ENCODE assay signal across 33 mouse cellular contexts in the genomic region with DNA sequence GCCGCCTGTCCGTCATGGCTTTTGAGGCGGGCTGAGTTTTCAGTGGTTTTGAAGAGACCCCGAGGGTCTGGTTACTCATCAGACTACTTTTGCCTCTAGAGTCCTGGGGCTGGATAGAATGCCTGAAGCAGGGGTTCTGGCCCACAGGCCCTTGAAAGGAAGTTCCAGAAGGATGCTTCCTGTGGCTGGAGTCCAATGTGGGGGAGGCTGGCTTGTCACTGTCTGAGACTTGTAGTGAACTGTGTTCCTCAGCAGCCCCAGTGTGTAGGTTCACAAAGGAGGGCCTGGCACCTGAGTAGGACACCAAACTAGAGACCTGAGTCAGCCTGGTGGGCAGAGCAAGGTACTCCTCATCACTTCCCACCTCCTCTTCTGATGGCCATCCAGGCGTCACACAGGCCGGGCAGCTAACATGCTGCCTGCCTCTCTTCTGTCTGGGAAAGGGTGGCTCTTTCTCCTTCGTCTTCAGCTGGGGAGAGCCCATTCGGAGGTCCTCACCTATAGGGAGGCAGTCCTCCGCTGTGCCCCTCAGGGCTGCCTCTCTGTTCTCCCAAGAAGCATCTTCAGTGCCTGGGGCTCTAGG. TPM values are rescaled to one million over a fixed set of nuclear protein-coding genes. Genes with fewer than 3 reads are reported as not detected.
DNase-seq lines count a peak whose midpoint lies in the region; ATAC-seq lines count a peak whose summit lies in the region.
"Had no signal": no experiment of that assay in that cellular context is flagged by ENCODE, and none has a peak within 500 bp of the region (broad histone marks: within the 10 kb centered on the region; RNA-seq: fewer than 3 reads in every experiment).

No protein-coding gene starts in this region.

- 89% methylated on average over 9 of the region's 9 CpGs for WGBS in heart, embryonic 10.5 days
- WGBS in heart, embryonic 12.5 days, result 93% methylated on average over 9 of the region's 9 CpGs
- WGBS in kidney, embryonic 14.5 days, result 95% methylated on average over 9 of the region's 9 CpGs

- H3K27ac ChIP-seq in heart, embryonic 10.5 days, result no peak overlapping the region
- H3K27ac ChIP-seq in heart, embryonic 12.5 days (ENCODE audit: poor library complexity, severe bottlenecking), result no peak overlapping the region
- no peak overlapping the region for H3K27ac ChIP-seq in kidney, embryonic 14.5 days (ENCODE audit: low read depth, low read length)
- peak overlapping the region; percentile 61; the same call in 1 of the 2 replicates for H3K27ac ChIP-seq in brown adipose tissue, adult 24 weeks (replicated peaks; ENCODE audit: low read depth, low read length)
- H3K27ac ChIP-seq: forebrain, embryonic 12.5 days; hindbrain, embryonic 10.5 days; hindbrain, embryonic 15.5 days; liver, embryonic 14.5 days; macrophage; neural tube, embryonic 15.5 days had no signal

- H3K9me3 ChIP-seq in heart, embryonic 10.5 days, result no peaks in the 10 kb centered on the region
- H3K9me3 ChIP-seq in heart, embryonic 12.5 days (replicated peaks), result no peaks in the 10 kb centered on the region
- H3K9me3 ChIP-seq in kidney, embryonic 14.5 days (ENCODE audit: control insufficient read depth, low read length), result no peaks in the 10 kb centered on the region
- H3K9me3 ChIP-seq: forebrain, embryonic 12.5 days; G1E; hindbrain, embryonic 10.5 days; hindbrain, embryonic 15.5 days; neural tube, embryonic 15.5 days had no signal

- H3K9ac ChIP-seq in heart, embryonic 12.5 days, result no peak overlapping the region
- H3K9ac ChIP-seq in kidney, embryonic 14.5 days (ENCODE audit: low read depth, low read length), result no peak overlapping the region
- H3K9ac ChIP-seq: forebrain, embryonic 12.5 days; forebrain, postnatal 0 days; hindbrain, embryonic 15.5 days; liver, embryonic 14.5 days; neural tube, embryonic 15.5 days had no signal

- H3K4me2 ChIP-seq in heart, embryonic 12.5 days, result no peak overlapping the region
- no peak overlapping the region for H3K4me2 ChIP-seq in kidney, embryonic 14.5 days (replicated peaks; ENCODE audit: low read depth, low read length)
- H3K4me2 ChIP-seq: forebrain, embryonic 12.5 days; hindbrain, embryonic 15.5 days; neural tube, embryonic 15.5 days had no signal

- no peak for ATAC-seq in heart, embryonic 12.5 days (ENCODE audit: insufficient number of reproducible peaks, low FRiP score)
- ATAC-seq in kidney, embryonic 14.5 days (ENCODE audit: low FRiP score, low TSS enrichment), result no peak
- ATAC-seq: forebrain, postnatal 0 days; inflammation-experienced regulatory T-cells, adult 6 months; Patski had no signal

- no peaks in the 10 kb centered on the region for H3K27me3 ChIP-seq in heart, embryonic 10.5 days (ENCODE audit: insufficient read depth, poor library complexity, severe bottlenecking)
- no peaks in the 10 kb centered on the region for H3K27me3 ChIP-seq in heart, embryonic 12.5 days (replicated peaks)
- H3K27me3 ChIP-seq in kidney, embryonic 14.5 days (ENCODE audit: control insufficient read depth, insufficient read depth, low read length), result no peaks in the 10 kb centered on the region
- H3K27me3 ChIP-seq: forebrain, embryonic 12.5 days; hindbrain, embryonic 15.5 days; neural tube, embryonic 15.5 days; Patski had no signal

- no peak overlapping the region for H3K4me3 ChIP-seq in heart, embryonic 10.5 days
- H3K4me3 ChIP-seq in heart, embryonic 12.5 days, result no peak overlapping the region
- no peak overlapping the region for H3K4me3 ChIP-seq in kidney, embryonic 14.5 days (ENCODE audit: low read length)
- no peak overlapping the region for H3K4me3 ChIP-seq in brown adipose tissue, adult 24 weeks (ENCODE audit: insufficient read depth, low read depth, low read length)
- H3K4me3 ChIP-seq: erythroblast, embryonic 14.5 days; forebrain, embryonic 12.5 days; hindbrain, embryonic 10.5 days; hindbrain, embryonic 15.5 days; neural tube, embryonic 15.5 days had no signal

- H3K4me1 ChIP-seq in heart, embryonic 10.5 days, result peaks cover 18% of the 10 kb centered on the region
- peaks cover 27% of the 10 kb centered on the region for H3K4me1 ChIP-seq in heart, embryonic 12.5 days (replicated peaks)
- peaks cover 3% of the 10 kb centered on the region; the same call in 1 of the 2 replicates for H3K4me1 ChIP-seq in kidney, embryonic 14.5 days (ENCODE audit: control insufficient read depth, insufficient read depth, low read length)
- peaks cover 23% of the 10 kb centered on the region for H3K4me1 ChIP-seq in brown adipose tissue, adult 24 weeks (ENCODE audit: control insufficient read depth, insufficient read depth, insufficient read length, low read length)
- H3K4me1 ChIP-seq: hindbrain, embryonic 15.5 days had no signal

- DNase-seq in heart, embryonic 10.5 days (ENCODE audit: low spot score), result peak; percentile 72
- DNase-seq in kidney, postnatal 4 days, result peak; percentile 29 to 35
- peak; percentile 48 for DNase-seq in heart, postnatal 4 days
- no peak for DNase-seq in cerebellum, adult 8-10 months
- no peak for DNase-seq in urinary bladder, postnatal 10 days (ENCODE audit: low spot score)
- DNase-seq: adrenal gland, postnatal 10 days; B cell, adult 2 months; cerebellum, adult 11 months; cerebellum, postnatal 10 days; forebrain, postnatal 0 days; gastrocnemius, postnatal 25 days; kidney, adult 18-20 months; layer of hippocampus, postnatal 36 days; liver; lung, adult 2 months; lung, postnatal 10 days; midbrain, embryonic 14.5 days; retina, postnatal 1 day; right cerebral cortex, postnatal 14 days; thymus, postnatal 4 days had no signal

- peaks cover 82% of the 10 kb centered on the region for H3K36me3 ChIP-seq in heart, embryonic 10.5 days
- peaks cover 78% of the 10 kb centered on the region for H3K36me3 ChIP-seq in heart, embryonic 12.5 days
- H3K36me3 ChIP-seq in kidney, embryonic 14.5 days (ENCODE audit: control insufficient read depth, insufficient read depth, low read length), result peaks cover 76% of the 10 kb centered on the region

RNA-seq across cellular contexts. Expression of a gene that starts 9.9 kb away (rescaled TPM):
- 39.0 and 40.8 TPM in 2 replicates for polyA plus RNA-seq in heart, embryonic 10.5 days (2016; fragmentation: Nextera tagmentation; extraction: Ambion mirVana)
- polyA plus RNA-seq in heart, embryonic 12.5 days (2016; fragmentation: Nextera tagmentation; extraction: Ambion mirVana), result 36.1 and 39.5 TPM in 2 replicates
- 17.1 and 40.8 TPM in 2 replicates for polyA plus RNA-seq in kidney, embryonic 14.5 days (2014; fragmentation: Nextera tagmentation; extraction: Ambion mirVana)
- polyA plus RNA-seq in brown adipose tissue, adult 24 weeks (2012; ENCODE audit: insufficient read depth, insufficient read length, missing spikeins), result 12.9 and 14.2 TPM in 2 replicates
- total RNA-seq in heart, postnatal 4 days (2021), result 10 to 100 TPM; 44.1 to 44.2 TPM

RNA-seq across cellular contexts. Expression of a gene that starts 38.1 kb away (rescaled TPM):
- 207 and 233 TPM in 2 replicates for polyA plus RNA-seq in heart, embryonic 10.5 days (2016; fragmentation: Nextera tagmentation; extraction: Ambion mirVana)
- 233 and 237 TPM in 2 replicates for polyA plus RNA-seq in heart, embryonic 12.5 days (2016; fragmentation: Nextera tagmentation; extraction: Ambion mirVana)
- 212 and 244 TPM in 2 replicates for polyA plus RNA-seq in kidney, embryonic 14.5 days (2014; fragmentation: Nextera tagmentation; extraction: Ambion mirVana)
- 180 and 204 TPM in 2 replicates for polyA plus RNA-seq in brown adipose tissue, adult 24 weeks (2012; ENCODE audit: insufficient read depth, insufficient read length, missing spikeins)
- total RNA-seq in heart, postnatal 4 days (2021), result 100 to 1,000 TPM; 178 to 180 TPM

Comparison
In these comparisons a context has a peak if more than half of its experiments do, and no peak if none do; other contexts are left out.
1. DNase-seq: peak in heart, embryonic 10.5 days (single experiment), kidney, postnatal 4 days (2 of 2) and heart, postnatal 4 days (single experiment); none in cerebellum, adult 8-10 months (single experiment) and urinary bladder, postnatal 10 days (single experiment).